Mouse (Mus musculus) cerebellum, adult 11 months (tissue): ENCODE data around the gene Hax1.

Experiments
- DNase-seq: peaks from one replicate; pipeline ENCODE4 v3.0.0; 2022

Hax1 gene

GRCm38 (mm10) chr3:89961436-89961835 is 37.1 kb downstream of the Hax1 start:
- no peak for DNase-seq

- peak; percentile 93 for DNase-seq
These were observed 38.1 kb downstream of the Hax1 start for GRCm38 (mm10) chr3:89960469-89960868.

- peak; percentile 38 for DNase-seq
These were observed 39.1 kb downstream of the Hax1 start for GRCm38 (mm10) chr3:89959435-89959834.

DNA sequence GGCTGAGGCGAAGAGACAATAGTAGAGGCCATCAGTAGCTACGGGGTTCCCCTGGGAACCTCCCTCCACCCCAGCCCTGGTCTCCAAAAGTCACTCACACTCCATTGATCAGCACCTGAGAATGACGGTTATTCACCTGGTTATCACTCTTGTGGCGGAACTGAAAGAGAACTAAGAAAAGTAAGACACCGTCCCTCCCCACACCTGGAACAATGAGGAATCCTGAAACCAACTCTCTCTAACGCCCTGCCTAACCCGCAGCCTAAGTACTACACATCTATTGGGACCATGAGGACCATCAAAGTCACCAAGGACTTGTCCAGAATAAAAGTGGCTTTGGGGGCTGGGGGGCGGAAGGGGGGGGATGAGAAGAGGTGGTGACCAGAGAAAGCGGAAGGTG is 40.7 kb downstream of the Hax1 start:
- DNase-seq = no peak

GRCm38 (mm10) chr3:89956177-89956971 is 42.2 kb downstream of the Hax1 start:
- DNase-seq = no peak

- DNase-seq = peak; percentile 57
These were observed 45.2 kb downstream of the Hax1 start for GRCm38 (mm10) chr3:89953420-89953819.

DNA sequence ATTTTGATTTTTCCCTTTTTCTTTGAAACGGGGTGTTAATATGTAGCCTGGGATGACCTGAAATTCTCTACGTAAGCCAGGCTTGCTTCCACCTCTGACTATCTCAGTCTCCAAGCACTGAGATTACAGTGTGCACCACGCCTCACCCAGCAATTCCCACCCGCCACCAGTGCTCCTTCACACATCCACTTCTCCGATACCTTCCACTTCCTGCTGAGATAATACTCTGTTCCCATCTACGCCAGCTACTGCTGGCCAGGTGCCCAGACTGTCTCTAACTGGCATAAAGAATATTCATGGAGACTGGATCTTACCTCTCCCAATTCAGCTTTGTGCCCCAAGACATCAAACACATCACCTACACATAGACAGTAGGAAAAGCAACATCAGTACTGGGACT is 49.9 kb downstream of the Hax1 start:
- DNase-seq = peak; percentile 43

GRCm38 (mm10) chr3:89948021-89948420 is 50.6 kb downstream of the Hax1 start:
- no peak for DNase-seq
